Mouse (Mus musculus) heart, embryonic 15.5 days (tissue): Measurements from ENCODE around the gene Topbp1. TPM values are rescaled to one million over a fixed set of nuclear protein-coding genes. Genes with fewer than 3 reads are reported as not detected.

Source experiments
- ATAC-seq: fragments of 200-750 bp; cut with Nextera tagmentation; replicated peaks from 2 replicates; pipeline ENCODE4 v1.8.0; 2017; ENCODE audit warnings: low read depth, moderate TSS enrichment; ENCODE audit not compliant: insufficient number of reproducible peaks, insufficient read depth, low FRiP score
- H3K27ac ChIP-seq: fragments of 300-500 bp; sonication (generic); 2 replicates; pipeline ENCODE4 v1.5.1; 2015; ENCODE audit warnings: mild to moderate bottlenecking, inconsistent platforms
- H3K27me3 ChIP-seq: fragments of 300-500 bp; sonication (generic); 2 replicates; pipeline ENCODE4 v1.6.1; 2015; ENCODE audit warnings: inconsistent platforms
- H3K36me3 ChIP-seq: fragments of 300-500 bp; sonication (generic); 2 replicates; pipeline ENCODE4 v1.6.1; 2015; ENCODE audit warnings: mild to moderate bottlenecking, inconsistent platforms
- H3K4me1 ChIP-seq: fragments of 300-500 bp; sonication (generic); replicated peaks from 2 replicates; pipeline ENCODE4 v1.6.1; 2015; ENCODE audit warnings: inconsistent platforms
- H3K4me2 ChIP-seq: fragments of 300-500 bp; sonication (generic); 2 replicates; pipeline ENCODE4 v1.6.1; 2015; ENCODE audit warnings: inconsistent platforms, mild to moderate bottlenecking, moderate library complexity
- H3K4me3 ChIP-seq: fragments of 300-500 bp; sonication (generic); 2 replicates; pipeline ENCODE4 v1.5.1; 2015; ENCODE audit warnings: mild to moderate bottlenecking, inconsistent platforms
- H3K9ac ChIP-seq: fragments of 300-500 bp; sonication (generic); 2 replicates; pipeline ENCODE4 v1.6.1; 2015; ENCODE audit warnings: mild to moderate bottlenecking, inconsistent platforms
- H3K9me3 ChIP-seq: fragments of 300-500 bp; sonication (generic); replicated peaks from 2 replicates; pipeline ENCODE4 v1.6.1; 2016; ENCODE audit warnings: inconsistent platforms
- WGBS: fragments of 180-500 bp; shearing (Covaris S2); methylation state at CpG from one replicate; pipeline ENCODE4 v1.1.7; 2015; ENCODE audit warnings: mixed read lengths; 5-methylcytosine and 5-hydroxymethylcytosine counted together
- polyA plus RNA-seq: library from polyadenylated mRNA; unstranded; fragments of >200 nt; fragmentation: Nextera tagmentation; extraction: Ambion mirVana; gene quantifications from 2 replicates; pipeline ENCODE4 v1.2.1, GENCODE M21; 2015

Topbp1 gene
- polyA plus RNA-seq, 1 experiment from 2014 or later = 36.6 TPM

DNA sequence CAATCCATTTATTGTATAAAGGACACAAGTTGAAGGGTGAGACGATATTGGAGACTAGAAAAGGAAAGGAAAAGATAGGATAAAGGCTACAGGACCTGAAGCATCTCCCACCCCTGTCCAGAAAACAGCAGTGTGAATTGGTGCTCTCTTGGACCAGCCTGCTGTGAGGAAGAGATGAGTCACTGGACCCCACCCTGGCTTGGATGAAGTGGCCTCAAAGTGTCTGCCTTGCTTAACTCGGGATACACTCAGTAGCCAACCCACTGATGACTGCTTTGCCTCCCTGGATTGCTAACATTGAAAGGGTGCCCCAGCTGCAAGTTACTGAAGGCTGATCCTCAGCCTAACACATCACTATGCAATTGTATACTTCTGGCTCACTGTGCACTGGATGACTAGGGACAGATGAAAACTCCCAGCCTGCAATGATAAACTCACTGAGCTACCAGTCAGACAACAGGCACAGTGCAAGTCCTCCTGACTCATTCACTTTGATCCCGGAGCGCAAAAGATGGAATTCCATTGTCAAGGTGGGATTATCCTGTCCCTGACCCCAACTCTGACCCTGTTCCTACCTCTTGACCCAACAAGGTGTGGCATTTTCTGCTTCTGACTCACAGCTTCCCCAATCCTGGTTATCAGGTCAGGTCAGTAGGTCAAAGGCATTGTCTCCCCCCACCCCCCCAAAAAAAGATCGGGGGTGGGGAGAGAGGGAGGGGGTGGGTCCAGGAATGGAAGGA, 67.4 kb downstream of the Topbp1 start:
- Histone ChIP-seq H3K4me3 (no peak overlapping the region), H3K27me3 (no peaks in the 10 kb centered on the region), H3K9ac (no peak overlapping the region), H3K4me1 (0 out of 2 replicates have a peak, but pooled peaks cover 5% of the 10 kb centered on the region), H3K9me3 (no peaks in the 10 kb centered on the region), H3K27ac (no peak overlapping the region), H3K4me2 (no peak overlapping the region), H3K36me3 (no peaks in the 10 kb centered on the region)
- no peak for ATAC-seq
- WGBS = 57% methylated on average over 5 of the region's 5 CpGs

- H3K4me2 ChIP-seq = no peak overlapping the region
- H3K9ac ChIP-seq = no peak overlapping the region
- no peak for ATAC-seq
- 55% methylated on average over 7 of the region's 7 CpGs for WGBS
- H3K4me1 ChIP-seq = peaks cover 5% of the 10 kb centered on the region; the same call in 1 of the 2 replicates
- no peaks in the 10 kb centered on the region for H3K27me3 ChIP-seq
- no peak overlapping the region for H3K27ac ChIP-seq
- no peak overlapping the region for H3K4me3 ChIP-seq
- H3K36me3 ChIP-seq = no peaks in the 10 kb centered on the region
- H3K9me3 ChIP-seq = no peaks in the 10 kb centered on the region
Observed at GRCm38 (mm10) chr9:103376346-103377320, 71.6 kb downstream of the Topbp1 start.

DNA sequence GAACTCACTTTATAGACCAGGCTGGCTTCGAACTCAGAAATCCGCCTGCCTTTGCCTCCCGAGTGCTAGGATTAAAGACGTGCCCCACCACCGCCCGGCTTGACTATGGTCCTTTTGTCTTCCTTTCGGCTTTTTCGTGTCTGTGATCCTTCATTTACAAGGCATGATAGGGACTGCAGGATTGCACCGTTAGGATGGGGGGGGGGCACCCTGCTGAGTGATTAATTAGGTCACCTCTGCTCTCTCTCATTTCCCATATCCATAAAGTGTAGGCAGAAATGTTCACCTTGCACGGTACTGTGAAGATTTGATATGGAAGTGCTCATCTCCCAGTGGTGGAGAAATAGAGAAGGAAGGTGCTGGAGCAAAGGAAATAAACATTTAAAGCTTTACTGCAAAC, 73.7 kb downstream of the Topbp1 start:
- WGBS = 68% methylated on average over 10 of the region's 10 CpGs
- Histone ChIP-seq H3K9ac (no peak overlapping the region), H3K36me3 (no peaks in the 10 kb centered on the region), H3K27ac (no peak overlapping the region), H3K4me3 (no peak overlapping the region), H3K4me2 (no peak overlapping the region), H3K9me3 (no peaks in the 10 kb centered on the region), H3K27me3 (no peaks in the 10 kb centered on the region), H3K4me1 (peaks cover 5% of the 10 kb centered on the region; the same call in 1 of the 2 replicates)
- ATAC-seq = no peak

DNA sequence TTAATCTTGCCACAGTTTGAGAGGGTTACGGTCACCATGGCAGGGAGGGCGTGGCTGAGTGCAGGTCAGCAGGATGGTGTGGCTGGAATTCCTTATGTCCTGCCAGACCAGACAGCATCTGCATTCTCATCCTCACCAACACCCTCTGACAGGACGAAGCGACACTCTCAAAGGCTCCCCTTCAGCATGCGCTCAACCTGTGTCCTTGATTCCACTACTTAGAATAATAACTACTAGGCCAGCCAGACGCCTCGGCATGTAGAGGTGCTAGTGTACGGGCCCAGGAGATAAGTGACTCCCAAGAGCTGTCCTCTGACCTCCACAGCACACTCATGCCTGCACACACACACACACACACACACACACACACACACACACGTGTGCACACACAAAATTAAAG, 74.2 kb downstream of the Topbp1 start:
- no peak overlapping the region for H3K4me3 ChIP-seq
- 0 out of 2 replicates have a peak overlapping the region, but pooled peaks have one; percentile 10 for H3K27ac ChIP-seq
- H3K36me3 ChIP-seq = no peaks in the 10 kb centered on the region
- no peak overlapping the region for H3K4me2 ChIP-seq
- ATAC-seq = no peak
- 43% methylated on average over 9 of the region's 9 CpGs for WGBS
- H3K9me3 ChIP-seq = no peaks in the 10 kb centered on the region
- no peak overlapping the region for H3K9ac ChIP-seq
- no peaks in the 10 kb centered on the region for H3K27me3 ChIP-seq
- peaks cover 5% of the 10 kb centered on the region; the same call in 1 of the 2 replicates for H3K4me1 ChIP-seq

DNA sequence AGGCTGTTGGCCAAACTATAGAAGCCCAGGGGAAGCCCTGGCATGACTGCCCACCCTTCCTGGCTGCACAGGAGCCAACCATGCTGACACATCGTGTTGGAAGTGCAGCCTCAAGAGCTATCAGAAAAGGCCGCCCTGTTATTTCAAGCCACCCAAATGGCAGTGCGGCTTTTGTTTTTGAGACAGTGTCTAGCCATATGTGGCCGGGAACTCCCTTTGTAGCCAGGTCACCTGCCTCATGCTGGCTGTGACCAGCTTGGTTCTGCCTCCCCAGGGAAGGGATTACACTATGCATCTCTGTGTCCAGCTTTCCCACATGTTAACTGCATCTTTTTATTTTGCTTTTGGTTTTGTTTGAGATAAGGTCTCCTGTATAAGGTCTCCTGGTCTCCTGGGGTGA, 75.6 kb downstream of the Topbp1 start:
- Histone ChIP-seq H3K9ac (no peak overlapping the region), H3K4me1 (peaks cover 5% of the 10 kb centered on the region; the same call in 1 of the 2 replicates), H3K4me2 (no peak overlapping the region), H3K27me3 (no peaks in the 10 kb centered on the region), H3K27ac (no peak overlapping the region), H3K9me3 (no peaks in the 10 kb centered on the region), H3K36me3 (no peaks in the 10 kb centered on the region), H3K4me3 (no peak overlapping the region)
- ATAC-seq = no peak
- 79% methylated on average over 4 of the region's 4 CpGs for WGBS

- no peak for ATAC-seq
- H3K4me1 ChIP-seq = peaks cover 19% of the 10 kb centered on the region
- no peak overlapping the region for H3K4me2 ChIP-seq
- WGBS = 49% methylated on average over 6 of the region's 6 CpGs
- no peak overlapping the region for H3K4me3 ChIP-seq
- no peaks in the 10 kb centered on the region for H3K36me3 ChIP-seq
- H3K27ac ChIP-seq = no peak overlapping the region
- no peak overlapping the region for H3K9ac ChIP-seq
- H3K9me3 ChIP-seq = no peaks in the 10 kb centered on the region
- no peaks in the 10 kb centered on the region for H3K27me3 ChIP-seq
Observed at GRCm38 (mm10) chr9:103382989-103383388, 78.0 kb downstream of the Topbp1 start.

- Histone ChIP-seq H3K4me1 (peaks cover 19% of the 10 kb centered on the region), H3K36me3 (no peaks in the 10 kb centered on the region), H3K27me3 (no peaks in the 10 kb centered on the region), H3K27ac (no peak overlapping the region), H3K9ac (no peak overlapping the region), H3K4me3 (no peak overlapping the region), H3K9me3 (no peaks in the 10 kb centered on the region), H3K4me2 (no peak overlapping the region)
- no peak for ATAC-seq
- 88% methylated on average over 1 of the region's 1 CpGs for WGBS
Observed at GRCm38 (mm10) chr9:103383576-103383975, 78.6 kb downstream of the Topbp1 start.

- H3K9me3 ChIP-seq = no peaks in the 10 kb centered on the region
- H3K36me3 ChIP-seq = no peaks in the 10 kb centered on the region
- H3K27me3 ChIP-seq = no peaks in the 10 kb centered on the region
- no peak overlapping the region for H3K9ac ChIP-seq
- no peak for ATAC-seq
- H3K4me1 ChIP-seq = peaks cover 14% of the 10 kb centered on the region
- H3K27ac ChIP-seq = no peak overlapping the region
- no peak overlapping the region for H3K4me3 ChIP-seq
- no peak overlapping the region for H3K4me2 ChIP-seq
- WGBS = 70% methylated on average over 4 of the region's 4 CpGs
Observed at GRCm38 (mm10) chr9:103384141-103384796, 79.3 kb downstream of the Topbp1 start.

GRCm38 (mm10) chr9:103385600-103385999, 80.6 kb downstream of the Topbp1 start:
- H3K9ac ChIP-seq = no peak overlapping the region
- H3K4me3 ChIP-seq = no peak overlapping the region
- peaks cover 18% of the 10 kb centered on the region for H3K4me1 ChIP-seq
- no peaks in the 10 kb centered on the region for H3K36me3 ChIP-seq
- no peaks in the 10 kb centered on the region for H3K9me3 ChIP-seq
- H3K27me3 ChIP-seq = no peaks in the 10 kb centered on the region
- ATAC-seq = no peak
- H3K4me2 ChIP-seq = no peak overlapping the region
- 47% methylated on average over 1 of the region's 1 CpGs for WGBS
- H3K27ac ChIP-seq = no peak overlapping the region

DNA sequence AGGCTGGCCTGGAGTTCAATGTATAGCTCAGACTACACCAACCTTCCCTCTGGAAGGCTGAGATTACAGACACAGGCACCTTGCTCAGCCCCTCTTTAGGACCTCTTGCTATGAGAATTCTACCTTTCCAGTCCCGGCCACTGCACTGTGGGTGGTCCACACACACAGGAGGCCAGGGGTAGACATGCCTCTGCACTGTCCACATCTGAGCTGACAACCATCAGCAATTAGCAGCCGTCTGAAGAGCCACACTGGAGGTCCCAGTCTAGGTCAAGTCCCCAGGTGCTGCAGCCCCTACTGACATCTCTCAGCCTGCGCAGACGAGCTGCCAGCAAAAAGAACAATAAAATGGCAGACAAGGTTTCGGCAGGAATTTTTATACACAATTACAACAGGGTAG, 81.6 kb downstream of the Topbp1 start:
- Histone ChIP-seq H3K36me3 (no peaks in the 10 kb centered on the region), H3K27me3 (no peaks in the 10 kb centered on the region), H3K4me2 (no peak overlapping the region), H3K4me1 (peaks cover 19% of the 10 kb centered on the region), H3K27ac (no peak overlapping the region), H3K4me3 (no peak overlapping the region), H3K9me3 (no peaks in the 10 kb centered on the region), H3K9ac (no peak overlapping the region)
- ATAC-seq = no peak
- WGBS = 59% methylated on average over 5 of the region's 5 CpGs

DNA sequence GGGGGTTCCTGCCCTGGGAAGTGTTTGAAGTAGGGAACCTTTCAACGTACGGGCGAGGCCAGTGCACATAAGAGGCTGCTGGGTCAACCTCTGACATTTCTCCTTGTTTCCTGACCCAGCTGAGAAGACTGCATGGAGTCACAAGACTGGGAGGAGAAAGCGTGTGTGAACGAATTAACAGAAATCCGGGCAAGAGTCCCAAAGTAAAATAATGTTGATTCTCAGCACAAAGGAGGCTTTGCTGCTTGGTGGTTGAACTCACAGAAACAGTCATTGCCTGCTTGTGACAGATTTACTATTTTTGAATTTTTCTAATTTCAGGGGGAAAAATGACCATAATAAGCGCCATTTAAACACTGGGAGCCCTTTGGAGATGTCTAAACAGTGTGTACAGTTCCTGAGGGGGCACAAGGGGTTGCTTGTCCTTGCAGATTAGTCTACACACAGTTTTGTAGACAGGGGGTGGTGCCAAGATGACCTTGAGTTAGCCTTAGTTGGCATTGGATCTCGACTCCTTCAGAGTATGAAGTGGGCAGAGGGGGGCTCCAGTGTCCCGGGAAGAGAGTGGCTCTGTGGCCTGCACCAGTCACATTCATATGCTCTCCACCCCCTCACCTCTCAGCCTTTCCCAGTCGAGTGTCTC, 82.1 kb downstream of the Topbp1 start:
- no peak overlapping the region for H3K4me2 ChIP-seq

More for the DNA sequence above, 82.1 kb downstream of the Topbp1 start:
- no peak overlapping the region for H3K9ac ChIP-seq
- no peaks in the 10 kb centered on the region for H3K9me3 ChIP-seq
- no peaks in the 10 kb centered on the region for H3K27me3 ChIP-seq
- 60% methylated on average over 10 of the region's 10 CpGs for WGBS
- H3K27ac ChIP-seq = no peak overlapping the region
- H3K36me3 ChIP-seq = no peaks in the 10 kb centered on the region
- no peak for ATAC-seq
- peaks cover 24% of the 10 kb centered on the region for H3K4me1 ChIP-seq
- no peak overlapping the region for H3K4me3 ChIP-seq
